Mouse (Mus musculus) CH12.LX (cell line): Measurements from ENCODE around the gene Slc4a4. TPM values are rescaled to one million over a fixed set of nuclear protein-coding genes. Genes with fewer than 3 reads are reported as not detected.

Source experiments
- DNase-seq: peaks from one replicate; pipeline ENCODE4 v3.0.0-alpha.2; 2013; ENCODE audit errors: extremely low read depth
- H3K27ac ChIP-seq: 2 replicates; pipeline ENCODE4 v1.5.1; 2012; ENCODE audit warnings: low read depth, mild to moderate bottlenecking, control low read depth, moderate library complexity; ENCODE audit not compliant: insufficient read depth
- H3K27me3 ChIP-seq: replicated peaks from 2 replicates; pipeline ENCODE3; 2012; ENCODE audit warnings: inconsistent platforms
- H3K36me3 ChIP-seq, 2 experiments: replicated peaks in 1 of 2; 2 replicates each; pipeline versions ENCODE3 to v1.6.1; 2012; ENCODE audit warnings: inconsistent platforms in 1 of 2, low read length in 1 of 2, mild to moderate bottlenecking in 1 of 2, mixed read lengths in 1 of 2, moderate library complexity in 1 of 2; ENCODE audit not compliant: control insufficient read depth in 1 of 2, insufficient read depth in 1 of 2
- H3K4me1 ChIP-seq, 2 experiments: 2 replicates each; pipeline ENCODE4 v1.6.1; 2012; ENCODE audit warnings: inconsistent platforms in 1 of 2, moderate library complexity in 1 of 2; ENCODE audit not compliant: insufficient read depth in 2 of 2, control insufficient read depth in 1 of 2
- H3K4me2 ChIP-seq: 2 replicates; pipeline ENCODE4 v1.6.1; 2012; ENCODE audit warnings: low read depth, mild to moderate bottlenecking, control low read depth; ENCODE audit not compliant: poor library complexity, insufficient read depth, severe bottlenecking
- H3K4me3 ChIP-seq, 3 experiments: fragments of 150-350 bp in 1 of 3; sonication (generic) in 1 of 3; replicated peaks in 1 of 3; 2 replicates each; pipeline versions ENCODE3 to v1.5.1; 2011 to 2012; ENCODE audit warnings: low read depth in 2 of 3, low read length in 2 of 3, mild to moderate bottlenecking in 2 of 3, moderate library complexity in 2 of 3, control low read depth in 1 of 3, improper control_type of control experiment in 1 of 3, inconsistent platforms in 1 of 3, mixed read lengths in 1 of 3; ENCODE audit not compliant: poor library complexity in 1 of 3
- H3K79me2 ChIP-seq: replicated peaks from 2 replicates; pipeline ENCODE4 v1.6.1; 2012; ENCODE audit warnings: mild to moderate bottlenecking, moderate library complexity; ENCODE audit not compliant: control insufficient read depth, poor library complexity, insufficient read depth, severe bottlenecking; ENCODE audit errors: extremely low read depth
- H3K9ac ChIP-seq: 2 replicates; pipeline ENCODE4 v1.6.1; 2012; ENCODE audit warnings: low read depth, mild to moderate bottlenecking, control low read depth, moderate library complexity; ENCODE audit not compliant: insufficient read depth
- H3K9me3 ChIP-seq: replicated peaks from 2 replicates; pipeline ENCODE3; 2012; ENCODE audit warnings: low read length, inconsistent platforms, mixed read lengths
- BHLHE40 ChIP-seq: IDR thresholded peaks from 2 replicates; pipeline ENCODE4 v1.6.1; 2011; ENCODE audit warnings: mild to moderate bottlenecking, low read depth, low read length, improper control_type of control experiment
- ELF1 ChIP-seq: IDR thresholded peaks from 2 replicates; pipeline ENCODE4 v1.6.1; 2014; ENCODE audit warnings: low read depth, mild to moderate bottlenecking, inconsistent platforms, low read length, improper control_type of control experiment
- HCFC1 ChIP-seq: IDR thresholded peaks from 2 replicates; pipeline ENCODE4 v1.6.1; 2012; ENCODE audit warnings: low read depth, mild to moderate bottlenecking, inconsistent platforms, low read length, improper control_type of control experiment
- IRF4 ChIP-seq: IDR thresholded peaks from 2 replicates; pipeline ENCODE4 v1.6.1; 2014; ENCODE audit warnings: low read depth, mild to moderate bottlenecking, inconsistent platforms, low read length, improper control_type of control experiment
- JUN ChIP-seq: IDR thresholded peaks from 2 replicates; pipeline ENCODE4 v1.6.1; 2011; ENCODE audit warnings: low read depth, mild to moderate bottlenecking, low read length, improper control_type of control experiment, moderate library complexity; ENCODE audit not compliant: insufficient read depth
- MAX ChIP-seq: IDR thresholded peaks from 2 replicates; pipeline ENCODE4 v1.6.1; 2011; ENCODE audit warnings: low read length, improper control_type of control experiment
- MEF2A ChIP-seq: IDR thresholded peaks from 2 replicates; pipeline ENCODE4 v1.6.1; 2014; ENCODE audit warnings: low read depth, mild to moderate bottlenecking, inconsistent platforms, low read length, improper control_type of control experiment, borderline replicate concordance
- MXI1 ChIP-seq: IDR thresholded peaks from 2 replicates; pipeline ENCODE4 v1.6.1; 2011; ENCODE audit warnings: mild to moderate bottlenecking, low read depth, low read length, improper control_type of control experiment
- MYC ChIP-seq: IDR thresholded peaks from 2 replicates; pipeline ENCODE4 v1.6.1; 2011; ENCODE audit warnings: low read depth, mild to moderate bottlenecking, improper control_type of control experiment, low read length
- NRF1 ChIP-seq: IDR thresholded peaks from 2 replicates; pipeline ENCODE4 v1.6.1; 2014; ENCODE audit warnings: low read depth, mild to moderate bottlenecking, inconsistent platforms, low read length, improper control_type of control experiment, moderate library complexity
- PAX5 ChIP-seq: IDR thresholded peaks from 2 replicates; pipeline ENCODE4 v1.6.1; 2012; ENCODE audit warnings: low read length, inconsistent platforms, mixed read lengths
- POLR2A ChIP-seq: IDR thresholded peaks from 2 replicates; pipeline ENCODE4 v1.6.1; 2011; ENCODE audit warnings: low read depth, mild to moderate bottlenecking, improper control_type of control experiment, low read length
- POLR2AphosphoS2 ChIP-seq: IDR thresholded peaks from 2 replicates; pipeline ENCODE4 v1.6.1; 2011; ENCODE audit warnings: low read depth, low read length, improper control_type of control experiment
- UBTF ChIP-seq: IDR thresholded peaks from 2 replicates; pipeline ENCODE4 v1.6.1; 2012; ENCODE audit warnings: low read depth, mild to moderate bottlenecking, inconsistent platforms, low read length, improper control_type of control experiment, moderate library complexity
- USF1 ChIP-seq: IDR thresholded peaks from 2 replicates; pipeline ENCODE4 v1.6.1; 2014; ENCODE audit warnings: low read depth, mild to moderate bottlenecking, inconsistent platforms, low read length, improper control_type of control experiment
- ZKSCAN1 ChIP-seq: IDR thresholded peaks from 2 replicates; pipeline ENCODE4 v1.6.1; 2012; ENCODE audit warnings: low read depth, inconsistent platforms, low read length, improper control_type of control experiment, borderline replicate concordance
- dilution Hi-C: fragments of 300-500 bp; cut with MboI; formaldehyde crosslinking; loops from 2 replicates; pipeline ENCODE4 v1.14.3; 2020; ENCODE audit warnings: low sequenced_read_pairs; ENCODE audit not compliant: extremely low pct_unique_long_range_greater_than_20kb, extremely low pct_ligation_motif_present
- in situ Hi-C: fragments of 300-500 bp; cut with MboI; formaldehyde crosslinking; loops from 3 replicates; pipeline ENCODE4 v1.14.3; 2019; ENCODE audit warnings: low sequenced_read_pairs, low pct_ligation_motif_present, low pct_unique_long_range_greater_than_20kb, mixed read lengths
- polyA plus RNA-seq: library from polyadenylated mRNA; unstranded; fragments of >175 nt; gene quantifications from 2 replicates; pipeline ENCODE4 v1.2.1, GENCODE M21; 2012; ENCODE audit warnings: low read depth; ENCODE audit not compliant: insufficient read length
- total RNA-seq, 2 experiments: library from RNA; depleted of rRNA; stranded (reverse); fragments of 300-350 nt in 1 of 2; fragments of >200 nt in 1 of 2; gene quantifications; 2 replicates each; pipeline ENCODE4 v1.2.3; 2012 to 2014

Gene Slc4a4
- total and polyA plus RNA-seq, 3 experiments = not detected

- H3K9ac ChIP-seq = no peak overlapping the region
- no peak overlapping the region for H3K4me2 ChIP-seq
- no peaks in the 10 kb centered on the region for H3K4me1 ChIP-seq
- H3K4me3 ChIP-seq = no peak overlapping the region
- H3K27me3 ChIP-seq = no peaks in the 10 kb centered on the region
- H3K9me3 ChIP-seq = no peaks in the 10 kb centered on the region
- H3K79me2 ChIP-seq = no peaks in the 10 kb centered on the region
- dilution Hi-C loops (no loop called here), in situ Hi-C loops (no loop called here)
- TF ChIP-seq ELF1 (no peak), POLR2A (no peak), MXI1 (no peak), PAX5 (no peak), USF1 (no peak), BHLHE40 (no peak), JUN (no peak), IRF4 (no peak), HCFC1 (no peak), MAX (no peak), UBTF (no peak)
- H3K27ac ChIP-seq = no peak overlapping the region
- DNase-seq = no peak
- no peaks in the 10 kb centered on the region for H3K36me3 ChIP-seq
Observed at GRCm38 (mm10) chr5:88997277-88997676, 110.7 kb downstream of the Slc4a4 start.

- TF ChIP-seq NRF1 (no peak), MYC (no peak), BHLHE40 (no peak), MEF2A (no peak), ZKSCAN1 (no peak), USF1 (no peak), POLR2AphosphoS2 (no peak)
- dilution Hi-C loops (no loop called here), in situ Hi-C loops (no loop called here)
- Histone ChIP-seq H3K27ac (no peak overlapping the region), H3K27me3 (no peaks in the 10 kb centered on the region), H3K79me2 (no peaks in the 10 kb centered on the region), H3K4me3 (no peak overlapping the region), H3K9me3 (no peaks in the 10 kb centered on the region), H3K9ac (no peak overlapping the region), H3K4me2 (no peak overlapping the region), H3K36me3 (no peaks in the 10 kb centered on the region), H3K4me1 (no peaks in the 10 kb centered on the region)
- no peak for DNase-seq
Observed at GRCm38 (mm10) chr5:88999793-89000192, 113.2 kb downstream of the Slc4a4 start.
